Mouse (Mus musculus): ENCODE measurements at regions not wholly inside any gene's neighbourhood (a gene's known extent, or its start where the extent isn't known, plus 50 kb on each side); places are given as distances from the start of the nearest gene placed in this dataset.

GRCm38 (mm10) chr2:114259539-114259938 lies 58.3 kb upstream of the Zfp770 start:
- no peak for DNase-seq

Data from spleen, adult 18-20 months (tissue).